Mouse (Mus musculus): ENCODE results near the gene Tiam2. TPM values are rescaled to one million over a fixed set of nuclear protein-coding genes. Genes with fewer than 3 reads are reported as not detected.
A peak's percentile ranks its signal among the peaks of the same experiment; 100 is the strongest.

Gene Tiam2
- total RNA-seq, 2 experiments from 2014 or later, result 18.9 to 21.5 TPM

GRCm38 (mm10) chr17:3446191-3446950 lies 120.0 kb downstream of the Tiam2 start:
- peak; percentile 17 to 77 for DNase-seq (ENCODE audit: low spot score in 2 of 2)

- DNase-seq (ENCODE audit: low spot score in 2 of 2), result peak; percentile 62 to 82
Measured at GRCm38 (mm10) chr17:3448725-3449124, 122.4 kb downstream of the Tiam2 start.

- DNase-seq (ENCODE audit: low spot score in 2 of 2), result peak; percentile 44 to 45
Measured at GRCm38 (mm10) chr17:3451077-3451476, 124.7 kb downstream of the Tiam2 start.

- DNase-seq (ENCODE audit: low spot score in 2 of 2), result no peak
Measured at GRCm38 (mm10) chr17:3452571-3453311, 126.4 kb downstream of the Tiam2 start.

- no peak for DNase-seq (ENCODE audit: low spot score in 2 of 2)
Measured at GRCm38 (mm10) chr17:3453946-3454345, 127.6 kb downstream of the Tiam2 start.

- no peak for DNase-seq (ENCODE audit: low spot score in 2 of 2)
Measured at GRCm38 (mm10) chr17:3454850-3455249, 128.5 kb downstream of the Tiam2 start.

GRCm38 (mm10) chr17:3457914-3458681 lies 131.7 kb downstream of the Tiam2 start:
- no peak for DNase-seq (ENCODE audit: low spot score in 2 of 2)

GRCm38 (mm10) chr17:3465861-3466260 lies 139.5 kb downstream of the Tiam2 start:
- DNase-seq (ENCODE audit: low spot score in 2 of 2), result no peak

- DNase-seq (ENCODE audit: low spot score in 2 of 2), result no peak
Measured at GRCm38 (mm10) chr17:3466681-3467080, 140.3 kb downstream of the Tiam2 start.

- DNase-seq (ENCODE audit: low spot score in 2 of 2), result no peak
Measured at GRCm38 (mm10) chr17:3467636-3468324, 141.4 kb downstream of the Tiam2 start.

GRCm38 (mm10) chr17:3472018-3472417 lies 145.6 kb downstream of the Tiam2 start:
- peak in 1 of 2 experiments; percentile 13 for DNase-seq (ENCODE audit: low spot score in 2 of 2)

- no peak for DNase-seq (ENCODE audit: low spot score in 2 of 2)
Measured at GRCm38 (mm10) chr17:3476546-3476945, 150.2 kb downstream of the Tiam2 start.

GRCm38 (mm10) chr17:3481576-3482575 lies 155.5 kb downstream of the Tiam2 start:
- DNase-seq (ENCODE audit: low spot score in 2 of 2), result peak in 1 of 2 experiments; percentile 22

- no peak for DNase-seq (ENCODE audit: low spot score in 2 of 2)
Measured at GRCm38 (mm10) chr17:3483091-3483490, 156.7 kb downstream of the Tiam2 start.

GRCm38 (mm10) chr17:3485851-3486250 lies 159.5 kb downstream of the Tiam2 start:
- no peak for DNase-seq (ENCODE audit: low spot score in 2 of 2)

GRCm38 (mm10) chr17:3487211-3487610 lies 160.8 kb downstream of the Tiam2 start:
- DNase-seq (ENCODE audit: low spot score in 2 of 2), result no peak

- DNase-seq (ENCODE audit: low spot score in 2 of 2), result no peak
Measured at GRCm38 (mm10) chr17:3487721-3488601, 161.6 kb downstream of the Tiam2 start.

- DNase-seq (ENCODE audit: low spot score in 2 of 2), result no peak
Measured at GRCm38 (mm10) chr17:3490216-3490895, 164.0 kb downstream of the Tiam2 start.
